Mouse (Mus musculus) midbrain, embryonic 15.5 days (tissue): ENCODE measurements around the gene Mpdu1. TPM values are rescaled to one million over a fixed set of nuclear protein-coding genes. Genes with fewer than 3 reads are reported as not detected.

Source experiments
- ATAC-seq: fragments of 200-750 bp; cut with Nextera tagmentation; replicated peaks from 2 replicates; pipeline ENCODE4 v1.8.0; 2017; ENCODE audit warnings: moderate TSS enrichment
- H3K27ac ChIP-seq: fragments of 300-500 bp; sonication (generic); 2 replicates; pipeline ENCODE4 v1.5.1; 2015; ENCODE audit warnings: mild to moderate bottlenecking, inconsistent platforms
- H3K27me3 ChIP-seq: fragments of 300-500 bp; sonication (generic); replicated peaks from 2 replicates; pipeline ENCODE4 v1.6.1; 2015; ENCODE audit warnings: inconsistent platforms
- H3K36me3 ChIP-seq: fragments of 300-500 bp; sonication (generic); replicated peaks from 2 replicates; pipeline ENCODE4 v1.6.1; 2015; ENCODE audit warnings: inconsistent platforms
- H3K4me1 ChIP-seq: fragments of 300-500 bp; sonication (generic); 2 replicates; pipeline ENCODE4 v1.6.1; 2015; ENCODE audit warnings: inconsistent platforms
- H3K4me2 ChIP-seq: fragments of 300-500 bp; sonication (generic); 2 replicates; pipeline ENCODE4 v1.6.1; 2015; ENCODE audit warnings: inconsistent platforms, mild to moderate bottlenecking, moderate library complexity
- H3K4me3 ChIP-seq: fragments of 300-500 bp; sonication (generic); 2 replicates; pipeline ENCODE4 v1.5.1; 2015; ENCODE audit warnings: mild to moderate bottlenecking, inconsistent platforms
- H3K9ac ChIP-seq: fragments of 300-500 bp; sonication (generic); 2 replicates; pipeline ENCODE4 v1.6.1; 2015; ENCODE audit warnings: mild to moderate bottlenecking, inconsistent platforms
- H3K9me3 ChIP-seq: fragments of 300-500 bp; sonication (generic); 2 replicates; pipeline ENCODE4 v1.6.1; 2016; ENCODE audit warnings: inconsistent platforms
- WGBS: fragments of 180-500 bp; shearing (Covaris S2); methylation state at CpG from one replicate; pipeline ENCODE4 v1.1.7; 2015; ENCODE audit warnings: mixed read lengths; 5-methylcytosine and 5-hydroxymethylcytosine counted together
- polyA plus RNA-seq: library from polyadenylated mRNA; unstranded; fragments of >200 nt; fragmentation: Nextera tagmentation; extraction: Ambion mirVana; gene quantifications from 2 replicates; pipeline ENCODE4 v1.2.1, GENCODE M21; 2015

Mpdu1 gene
- polyA plus RNA-seq, 1 experiment from 2014 or later = 99.9 TPM

DNA sequence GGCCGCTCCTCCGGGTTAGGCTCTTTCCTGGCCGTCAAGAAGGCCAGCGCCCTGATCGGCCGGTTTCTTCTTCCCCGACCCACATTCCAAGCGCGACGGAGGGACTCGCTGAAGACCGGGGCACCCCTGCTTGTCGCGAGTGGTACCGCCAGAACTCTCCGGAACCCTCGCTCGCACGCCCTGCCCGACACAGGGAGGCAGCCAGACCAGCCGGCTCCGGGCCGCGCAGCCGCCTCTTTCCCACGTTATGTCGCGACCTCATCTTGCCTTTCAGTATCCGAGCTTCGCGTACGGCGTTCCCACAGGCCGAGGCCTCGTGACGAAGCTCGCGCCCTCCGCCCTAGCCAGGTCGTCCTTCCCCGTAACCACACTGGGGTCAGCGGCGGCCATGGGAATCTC lies 9.3 kb upstream of the Mpdu1 start:
- H3K4me2 ChIP-seq = peak overlapping the region; percentile 94
- peaks cover 48% of the 10 kb centered on the region for H3K36me3 ChIP-seq
- peak overlapping the region; percentile 99 for H3K9ac ChIP-seq
- no peaks in the 10 kb centered on the region for H3K9me3 ChIP-seq
- peaks cover 34% of the 10 kb centered on the region for H3K4me1 ChIP-seq
- peak overlapping the region; percentile 100 for H3K4me3 ChIP-seq
- H3K27me3 ChIP-seq = no peaks in the 10 kb centered on the region
- ATAC-seq = peak; percentile 28
- peak overlapping the region; percentile 98 for H3K27ac ChIP-seq
- WGBS = under 1% methylated on average over 43 of the region's 43 CpGs

DNA sequence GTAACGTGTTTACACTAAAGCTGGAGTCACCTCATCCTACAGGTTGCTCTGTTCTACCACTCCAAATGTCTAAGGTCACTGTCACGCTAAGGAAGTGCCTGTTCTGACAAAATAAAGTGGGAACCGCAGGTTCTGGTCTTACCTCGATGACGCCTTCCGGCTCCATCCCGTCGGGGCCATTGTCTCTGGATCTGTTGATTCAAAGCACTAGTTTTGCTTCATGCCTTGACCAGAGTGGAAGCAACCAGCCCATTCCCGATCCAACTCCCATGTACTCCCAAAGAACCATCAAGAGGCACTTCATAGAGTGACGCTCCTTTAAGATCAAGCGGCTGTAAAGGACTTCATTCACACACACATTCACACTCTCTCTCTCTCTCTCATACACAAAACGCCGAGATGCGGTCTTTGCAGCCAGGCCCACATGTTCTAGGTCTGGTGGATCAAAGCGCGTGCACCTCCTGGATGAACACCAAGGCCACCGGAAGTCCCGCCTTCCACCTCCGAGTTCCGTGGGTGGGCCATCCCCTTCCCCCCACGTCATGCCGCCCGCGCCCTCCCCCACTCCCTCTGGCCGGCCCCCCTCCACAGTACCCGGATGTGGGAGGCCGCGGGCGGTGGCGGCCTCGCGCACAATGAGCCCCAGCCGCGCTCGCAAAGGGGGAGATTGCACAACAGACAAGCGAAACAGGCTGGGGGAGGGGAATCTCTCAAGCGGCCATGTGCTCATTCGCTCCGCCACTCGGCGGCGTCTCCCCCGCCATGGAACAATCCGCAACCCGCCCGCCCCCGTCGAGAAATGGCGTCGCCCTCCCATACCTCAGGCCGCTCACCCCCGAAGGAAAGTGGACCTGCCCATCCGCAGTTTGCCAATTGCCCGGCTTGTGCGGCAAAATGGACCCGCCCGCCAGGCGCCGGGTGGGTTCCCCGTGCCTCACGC lies 8.6 kb upstream of the Mpdu1 start:
- 1% methylated on average over 58 of the region's 61 CpGs for WGBS
- H3K4me1 ChIP-seq = peaks cover 34% of the 10 kb centered on the region
- peak overlapping the region; percentile 100 for H3K4me3 ChIP-seq
- H3K9me3 ChIP-seq = no peaks in the 10 kb centered on the region
- peak overlapping the region; percentile 98 for H3K27ac ChIP-seq
- H3K27me3 ChIP-seq = no peaks in the 10 kb centered on the region
- H3K4me2 ChIP-seq = peak overlapping the region; percentile 94
- peaks cover 48% of the 10 kb centered on the region for H3K36me3 ChIP-seq
- peak overlapping the region; percentile 99 for H3K9ac ChIP-seq
- ATAC-seq = peak; percentile 70

DNA sequence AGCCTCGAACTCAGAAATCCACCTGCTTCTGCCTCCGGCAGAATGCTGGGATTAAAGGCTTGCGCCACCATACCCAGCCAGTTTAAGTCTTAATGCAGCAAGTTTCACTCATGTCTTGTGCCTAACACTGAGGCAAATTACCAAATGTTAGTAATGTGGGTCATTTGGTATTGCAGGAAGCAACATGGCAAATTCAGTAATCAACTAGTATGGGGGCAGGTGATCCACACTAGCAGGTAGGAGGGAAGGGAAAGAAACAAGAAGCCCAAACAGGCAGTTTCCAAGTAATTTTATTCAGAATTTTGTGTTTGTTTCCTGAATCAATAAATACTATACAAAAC lies 4.2 kb upstream of the Mpdu1 start:
- no peaks in the 10 kb centered on the region for H3K27me3 ChIP-seq
- H3K36me3 ChIP-seq = peaks cover 50% of the 10 kb centered on the region
- no peak overlapping the region for H3K4me3 ChIP-seq
- WGBS = 91% methylated on average over 3 of the region's 3 CpGs
- H3K4me1 ChIP-seq = peaks cover 38% of the 10 kb centered on the region
- no peak overlapping the region for H3K4me2 ChIP-seq
- H3K9me3 ChIP-seq = no peaks in the 10 kb centered on the region
- ATAC-seq = no peak
- no peak overlapping the region for H3K27ac ChIP-seq
- H3K9ac ChIP-seq = no peak overlapping the region

DNA sequence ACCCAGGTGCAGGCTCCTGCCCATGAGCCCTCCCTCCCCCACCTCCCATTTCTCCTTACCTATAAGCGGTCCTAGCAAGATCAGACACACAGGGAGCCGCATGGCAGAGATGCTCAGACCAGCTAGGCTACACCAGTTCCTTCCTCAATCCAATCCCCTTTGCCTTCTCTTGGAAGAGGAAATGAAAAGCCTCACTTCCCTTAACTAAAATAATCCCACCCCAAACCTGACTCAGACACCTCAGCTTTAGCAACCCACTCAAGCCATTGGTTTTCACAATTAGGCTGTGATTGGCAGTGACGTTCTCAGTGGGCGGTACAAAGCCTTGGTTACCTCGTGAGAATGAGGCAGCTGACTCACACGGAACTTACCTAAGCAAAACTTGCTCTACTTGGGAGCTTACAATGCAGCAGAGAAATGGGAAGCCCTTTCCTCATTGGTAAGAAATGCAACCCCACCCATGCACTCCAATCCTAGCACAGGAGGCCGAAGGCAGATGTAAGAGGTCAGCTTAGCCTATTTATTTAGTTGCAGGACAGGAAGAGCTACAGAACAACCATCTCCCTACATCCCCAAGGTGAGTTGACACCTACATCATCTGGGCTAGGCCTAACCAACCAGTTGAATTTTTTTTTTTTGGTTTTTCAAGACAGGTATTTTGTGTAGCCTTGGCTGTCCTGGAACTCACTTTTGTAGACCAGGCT lies 3.7 kb upstream of the Mpdu1 start, which contains the start of gene Cd68:
TSS of gene Cd68 (minus strand) at position 193 of the 704 bp plus-strand sequence.
- H3K9me3 ChIP-seq = no peaks in the 10 kb centered on the region
- peaks cover 43% of the 10 kb centered on the region for H3K4me1 ChIP-seq
- H3K36me3 ChIP-seq = peaks cover 50% of the 10 kb centered on the region
- no peak within 1 kb of the TSS for H3K9ac ChIP-seq
- no peak within 1 kb of the TSS for H3K4me2 ChIP-seq
- H3K27ac ChIP-seq = peak within 1 kb of the TSS; percentile 17; the same call in 1 of the 2 replicates
- H3K4me3 ChIP-seq = no peak within 1 kb of the TSS
- H3K27me3 ChIP-seq = no peaks in the 10 kb centered on the region
- 32% methylated on average over 7 of the region's 7 CpGs for WGBS
- no peak for ATAC-seq

DNA sequence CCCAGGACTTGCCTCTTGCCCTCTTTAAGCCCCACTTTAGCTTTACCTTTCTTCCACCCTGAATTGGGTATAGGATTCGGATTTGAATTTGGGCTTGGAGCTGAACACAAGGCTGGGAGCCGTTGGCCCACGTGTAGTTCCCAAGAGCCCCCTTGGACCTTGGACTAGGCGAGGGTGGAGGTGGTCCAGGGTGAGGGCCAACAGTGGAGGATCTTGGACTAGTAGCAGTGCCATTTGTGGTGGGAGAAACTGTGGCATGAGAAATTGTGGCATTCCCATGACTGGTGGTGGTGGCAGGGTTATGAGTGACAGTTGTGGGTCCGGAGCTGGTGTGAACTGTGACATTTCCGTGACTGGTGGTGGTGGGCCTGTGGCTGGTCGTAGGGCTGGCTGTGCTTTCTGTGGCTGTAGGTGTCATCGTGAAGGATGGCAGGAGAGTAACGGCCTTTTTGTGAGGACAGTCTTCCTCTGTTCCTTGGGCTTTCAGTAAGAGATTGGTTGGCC lies 3.1 kb upstream of the Mpdu1 start:
- ATAC-seq = no peak

DNA sequence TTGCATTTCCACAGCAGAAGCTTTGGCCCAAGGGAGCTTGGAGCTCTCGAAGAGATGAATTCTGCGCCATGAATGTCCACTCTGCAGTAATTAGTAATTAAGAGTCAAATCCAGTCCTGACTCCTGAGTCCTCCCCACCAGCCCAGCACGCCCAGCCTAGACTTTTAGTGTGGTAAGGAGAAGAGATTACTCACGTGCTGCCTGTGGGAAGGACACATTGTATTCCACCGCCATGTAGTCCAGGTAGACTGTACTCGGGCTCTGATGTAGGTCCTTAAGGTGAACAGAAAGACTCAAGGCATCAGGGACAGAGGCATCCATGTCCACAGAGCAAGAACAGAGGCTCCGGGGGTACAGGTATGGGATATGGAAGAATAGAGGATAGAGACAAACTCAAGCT lies 2.4 kb upstream of the Mpdu1 start:
- no peak overlapping the region for H3K4me2 ChIP-seq
- peaks cover 41% of the 10 kb centered on the region for H3K4me1 ChIP-seq
- H3K4me3 ChIP-seq = no peak overlapping the region
- H3K36me3 ChIP-seq = peaks cover 49% of the 10 kb centered on the region
- no peak overlapping the region for H3K9ac ChIP-seq
- H3K9me3 ChIP-seq = no peaks in the 10 kb centered on the region
- no peaks in the 10 kb centered on the region for H3K27me3 ChIP-seq
- H3K27ac ChIP-seq = no peak overlapping the region
- 93% methylated on average over 7 of the region's 7 CpGs for WGBS
- no peak for ATAC-seq

More for the DNA sequence above, 3.1 kb upstream of the Mpdu1 start:
- 83% methylated on average over 9 of the region's 9 CpGs for WGBS
- Histone ChIP-seq H3K27ac (0 out of 2 replicates have a peak overlapping the region, but pooled peaks have one; percentile 17), H3K4me3 (no peak overlapping the region), H3K9me3 (no peaks in the 10 kb centered on the region), H3K9ac (no peak overlapping the region), H3K4me2 (no peak overlapping the region), H3K36me3 (peaks cover 50% of the 10 kb centered on the region), H3K27me3 (no peaks in the 10 kb centered on the region), H3K4me1 (peaks cover 43% of the 10 kb centered on the region)

DNA sequence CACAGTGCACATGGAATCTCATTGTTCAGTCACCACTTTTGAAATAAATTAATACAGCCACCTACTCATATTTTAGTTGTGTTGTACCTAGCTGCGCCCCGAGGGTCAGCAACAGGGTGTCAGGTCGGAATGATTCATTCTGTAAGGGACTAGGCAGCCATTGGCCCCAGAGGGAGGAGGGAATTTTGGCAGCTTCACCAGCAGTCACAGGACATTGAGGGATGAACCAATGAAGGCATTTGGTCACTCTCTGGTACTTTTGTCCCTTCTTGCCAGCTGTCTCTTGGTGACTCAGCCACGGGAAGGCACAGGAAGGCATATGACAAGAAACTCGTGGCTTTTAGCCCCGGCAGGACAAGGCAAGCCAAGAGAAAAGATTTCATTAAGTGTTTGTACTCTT lies 1.4 kb upstream of the Mpdu1 start:
- Histone ChIP-seq H3K4me1 (peaks cover 32% of the 10 kb centered on the region), H3K4me3 (no peak overlapping the region), H3K27ac (peak overlapping the region; percentile 97), H3K36me3 (peaks cover 43% of the 10 kb centered on the region), H3K9me3 (no peaks in the 10 kb centered on the region), H3K27me3 (no peaks in the 10 kb centered on the region), H3K9ac (no peak overlapping the region), H3K4me2 (no peak overlapping the region)
- WGBS = 89% methylated on average over 6 of the region's 6 CpGs
- ATAC-seq = no peak

DNA sequence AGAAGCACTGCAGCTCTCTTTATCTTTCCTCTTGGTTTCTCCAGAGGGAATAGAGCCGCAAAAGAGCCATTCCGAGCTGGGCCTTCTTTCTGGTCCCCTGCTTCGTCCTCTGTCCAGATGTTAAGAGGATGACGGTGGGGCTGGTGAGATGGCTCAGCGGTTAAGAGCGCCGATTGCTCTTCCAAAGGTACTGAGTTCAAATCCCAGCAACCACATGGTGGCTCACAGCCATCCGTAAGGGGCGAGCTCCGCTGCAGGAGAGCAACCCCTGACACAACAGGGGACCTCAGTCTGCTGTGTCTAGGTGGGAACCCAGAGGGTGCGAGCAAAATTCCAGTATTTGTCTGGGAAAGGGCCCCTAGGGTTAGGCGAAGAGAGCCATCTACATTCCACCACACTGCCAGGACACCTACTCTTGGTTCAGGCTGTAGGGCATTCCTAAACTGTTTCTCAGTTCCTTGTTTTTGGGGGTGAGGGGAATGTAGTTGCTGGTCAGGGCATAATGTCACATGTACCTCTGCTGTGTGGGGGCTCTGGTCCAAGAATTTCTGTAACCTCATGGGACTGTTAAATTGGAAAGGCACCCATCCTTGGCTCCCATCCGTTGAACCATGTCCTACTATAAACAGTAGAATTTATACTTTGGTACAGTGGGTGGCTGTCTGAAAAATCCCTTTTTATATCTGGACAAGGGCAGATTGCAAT lies 677 bp upstream of the Mpdu1 start:
- Histone ChIP-seq H3K36me3 (peaks cover 37% of the 10 kb centered on the region), H3K4me3 (peak overlapping the region; percentile 67), H3K9ac (peak overlapping the region; percentile 48), H3K9me3 (no peaks in the 10 kb centered on the region), H3K27ac (peak overlapping the region; percentile 97), H3K4me1 (peaks cover 28% of the 10 kb centered on the region), H3K4me2 (peak overlapping the region; percentile 61), H3K27me3 (no peaks in the 10 kb centered on the region)
- WGBS = 70% methylated on average over 13 of the region's 13 CpGs
- peak; percentile 41 for ATAC-seq

DNA sequence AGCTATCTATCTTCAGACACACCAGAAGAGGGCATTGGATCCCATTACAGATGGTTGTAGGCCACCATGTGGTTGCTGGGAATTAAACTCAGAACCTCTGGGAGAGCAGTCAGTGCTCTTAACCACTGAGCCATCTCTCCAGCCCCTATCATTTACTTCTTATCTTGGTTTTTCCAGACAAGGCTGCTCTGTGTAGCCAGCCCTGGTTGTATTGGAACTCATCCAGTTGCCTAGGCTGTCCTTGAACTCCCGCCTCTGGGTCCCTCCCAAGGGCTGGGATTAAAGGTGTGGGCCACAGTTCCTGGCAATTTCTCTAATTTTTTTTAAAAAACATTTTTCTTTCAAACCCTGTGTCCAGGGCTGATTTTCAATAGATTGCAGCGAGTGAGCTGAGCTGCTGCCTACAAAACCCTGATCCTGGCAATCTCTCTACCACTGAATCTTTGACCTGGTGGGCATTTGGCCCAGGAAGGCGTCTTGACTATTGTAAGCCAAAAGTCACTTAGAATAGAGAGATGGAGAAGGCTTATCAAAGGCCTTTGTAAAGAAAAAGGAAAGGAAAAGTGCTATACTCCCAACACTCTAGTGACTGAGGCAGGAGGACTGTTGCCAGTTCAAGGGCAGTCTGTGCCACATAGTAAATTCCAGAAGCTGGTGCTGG lies 1.1 kb downstream of the Mpdu1 start:
- Histone ChIP-seq H3K4me3 (peak overlapping the region; percentile 67), H3K36me3 (peaks cover 42% of the 10 kb centered on the region), H3K27ac (peak overlapping the region; percentile 97), H3K9ac (peak overlapping the region; percentile 69), H3K27me3 (no peaks in the 10 kb centered on the region), H3K4me2 (peak overlapping the region; percentile 61), H3K4me1 (peaks cover 31% of the 10 kb centered on the region), H3K9me3 (no peaks in the 10 kb centered on the region)
- WGBS = 76% methylated on average over 3 of the region's 3 CpGs
- no peak for ATAC-seq

DNA sequence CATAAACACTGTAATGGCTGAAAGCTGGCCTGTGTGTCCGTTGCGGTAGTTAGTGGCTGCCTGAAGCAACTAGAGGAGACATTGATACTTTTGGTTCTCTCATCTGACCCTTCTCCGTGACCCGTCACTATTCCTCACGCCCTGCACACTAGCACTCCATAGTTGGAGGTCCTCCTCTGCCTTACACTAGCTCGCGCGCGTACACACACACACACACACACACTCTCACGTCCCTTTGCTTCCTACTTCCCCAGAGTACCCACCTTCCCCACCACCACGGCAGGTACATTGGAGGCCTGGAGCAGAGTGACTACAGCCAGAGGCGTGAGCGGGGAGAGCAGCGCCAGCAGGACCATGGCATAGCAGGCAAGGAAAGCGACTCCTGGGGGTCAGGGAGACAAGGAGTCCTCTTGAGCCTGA lies 5.0 kb downstream of the Mpdu1 start:
- peaks cover 26% of the 10 kb centered on the region for H3K4me1 ChIP-seq
- no peaks in the 10 kb centered on the region for H3K9me3 ChIP-seq
- H3K27ac ChIP-seq = no peak overlapping the region
- H3K4me2 ChIP-seq = no peak overlapping the region
- H3K9ac ChIP-seq = no peak overlapping the region
- 87% methylated on average over 15 of the region's 15 CpGs for WGBS
- no peak for ATAC-seq
- H3K36me3 ChIP-seq = peaks cover 25% of the 10 kb centered on the region
- no peak overlapping the region for H3K4me3 ChIP-seq
- H3K27me3 ChIP-seq = no peaks in the 10 kb centered on the region

DNA sequence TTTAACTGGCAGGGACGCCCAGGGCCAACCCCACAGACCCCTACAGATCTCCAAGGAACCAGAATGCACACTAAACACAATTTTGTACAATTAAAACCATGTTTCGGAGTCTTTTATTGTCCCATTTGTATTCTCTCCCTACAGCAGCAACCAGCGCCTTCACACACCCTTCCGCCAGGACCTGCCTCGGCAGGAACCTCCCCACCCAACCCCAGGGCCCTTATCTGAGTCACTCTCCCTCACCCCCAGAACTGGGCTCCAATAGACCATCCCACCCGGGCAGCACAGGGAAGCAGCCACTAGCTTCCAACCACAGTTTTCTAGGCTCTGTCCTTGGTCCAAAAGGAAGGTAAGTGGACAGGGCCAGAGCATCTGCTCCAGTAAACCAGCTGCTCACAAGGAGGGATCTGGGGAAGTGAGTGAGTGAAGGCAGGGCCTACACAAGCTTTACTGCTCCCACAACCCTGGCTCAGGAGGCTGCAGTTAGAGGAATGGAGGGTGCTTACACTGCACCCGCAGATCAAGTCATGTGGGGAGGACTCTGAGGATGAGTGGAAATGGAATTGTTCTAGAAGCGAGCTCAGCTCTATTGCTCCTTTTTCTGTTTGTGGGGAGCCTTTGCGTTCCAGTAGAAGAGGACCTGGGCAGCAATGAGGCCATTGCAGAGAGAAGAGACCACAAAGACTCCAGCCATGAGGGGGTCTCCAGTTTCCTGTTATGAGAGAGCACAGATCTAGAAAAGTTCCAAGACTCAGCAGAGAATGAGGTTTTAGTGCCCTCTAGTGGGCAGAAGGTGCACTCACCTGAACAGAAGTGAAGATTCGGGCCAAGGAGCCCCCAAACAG lies 5.6 kb downstream of the Mpdu1 start:
- peaks cover 32% of the 10 kb centered on the region for H3K36me3 ChIP-seq
- 83% methylated on average over 10 of the region's 10 CpGs for WGBS
- H3K27ac ChIP-seq = no peak overlapping the region

More for the DNA sequence above, 5.6 kb downstream of the Mpdu1 start:
- ATAC-seq = no peak
- H3K27me3 ChIP-seq = no peaks in the 10 kb centered on the region
- no peak overlapping the region for H3K4me3 ChIP-seq
- no peaks in the 10 kb centered on the region for H3K9me3 ChIP-seq
- H3K9ac ChIP-seq = no peak overlapping the region
- peaks cover 26% of the 10 kb centered on the region for H3K4me1 ChIP-seq
- H3K4me2 ChIP-seq = no peak overlapping the region
